In genomic region chr2:65331321-65331720, GRCm38 (mm10) we compare ENCODE assay signal across 8 mouse cellular contexts. TPM values are rescaled to one million over a fixed set of nuclear protein-coding genes. Genes with fewer than 3 reads are reported as not detected.
DNase-seq lines count a peak whose midpoint lies in the region; ATAC-seq and TF ChIP-seq lines count a peak whose summit lies in the region.

No protein-coding gene starts in this region.

- no peaks in the 10 kb centered on the region for H3K36me3 ChIP-seq in liver, postnatal 0 days (replicated peaks; ENCODE audit: insufficient read depth, low read length)
- no peaks in the 10 kb centered on the region for H3K36me3 ChIP-seq in splenic B cell, adult 2 months (ENCODE audit: control insufficient read depth, insufficient read depth, low read length, poor library complexity, severe bottlenecking)

- no peaks in the 10 kb centered on the region for H3K4me1 ChIP-seq in liver, postnatal 0 days (ENCODE audit: insufficient read depth)

- TF ChIP-seq CTCF in liver, postnatal 0 days (IDR thresholded peaks at IDR 0.05; ENCODE audit: low read depth): peak; percentile 71

- DNase-seq in cerebellum, postnatal 10 days: peak; percentile 59 to 61
- no peak for DNase-seq in cerebellum, adult 9-10 months
- peak; percentile 13 for DNase-seq in ovary, postnatal 10 days (ENCODE audit: low spot score)
- no peak for DNase-seq in ovary, postnatal 36 days (ENCODE audit: low spot score)
- DNase-seq in c-Kit-positive CD71-negative TER-119-negative erythroid progenitor cells, embryonic 14.5 days (ENCODE audit: low read depth): peak; percentile 50
- DNase-seq in liver, postnatal 0 days: peak; percentile 26
- DNase-seq in splenic B cell, adult 2 months (ENCODE audit: low read depth, low spot score): peak; percentile 87

- no peak overlapping the region for H3K9ac ChIP-seq in liver, postnatal 0 days (replicated peaks)

- no peak for TF ChIP-seq EP300 in liver, postnatal 0 days (IDR thresholded peaks at IDR 0.05; ENCODE audit: low read depth)

- H3K27me3 ChIP-seq in liver, postnatal 0 days (ENCODE audit: insufficient read depth, low read length): no peaks in the 10 kb centered on the region
- H3K27me3 ChIP-seq in splenic B cell, adult 2 months (ENCODE audit: control insufficient read depth, insufficient read depth, low read length, poor library complexity, severe bottlenecking): no peaks in the 10 kb centered on the region

- H3K4me2 ChIP-seq in liver, postnatal 0 days (ENCODE audit: low read depth, low read length): no peak overlapping the region

- H3K9me3 ChIP-seq in liver, postnatal 0 days (ENCODE audit: low read length): no peaks in the 10 kb centered on the region

- H3K27ac ChIP-seq in liver, postnatal 0 days (ENCODE audit: low read depth): no peak overlapping the region

- H3K4me3 ChIP-seq in liver, postnatal 0 days (ENCODE audit: low read depth, low read length): no peak overlapping the region

- WGBS in liver, postnatal 0 days (ENCODE audit: insufficient replicate concordance): 86% methylated on average over 2 of the region's 2 CpGs

- ATAC-seq in hematopoietic stem cell, adult 5-6 weeks (replicated peaks in 1 of 2; ENCODE audit: insufficient read depth in 1 of 2, low FRiP score in 2 of 2, low TSS enrichment in 1 of 2, low read depth in 1 of 2, poor library complexity in 2 of 2, severe bottlenecking in 2 of 2): peak; percentile 71 to 79
- ATAC-seq in liver, postnatal 0 days: no peak

RNA-seq across cellular contexts. Expression of gene Slc38a11, which starts 32.5 kb away (rescaled TPM):
- total RNA-seq in hematopoietic stem cell, adult 5-6 weeks (2017): 2.3 TPM in 1 of 2 replicates, not detected in the other
- 0.12 TPM in 1 of 2 replicates, not detected in the other for polyA plus RNA-seq in liver, postnatal 0 days (2015; fragmentation: Nextera tagmentation; extraction: Ambion mirVana)

Comparison
In these comparisons a context has a peak if more than half of its experiments do, and no peak if none do; other contexts are left out.
1. DNase-seq: peak in cerebellum, postnatal 10 days (2 of 2), ovary, postnatal 10 days (single experiment), c-Kit-positive CD71-negative TER-119-negative erythroid progenitor cells, embryonic 14.5 days (single experiment), liver, postnatal 0 days (single experiment) and splenic B cell, adult 2 months (single experiment); none in cerebellum, adult 9-10 months (single experiment) and ovary, postnatal 36 days (single experiment).